Mouse (Mus musculus): ENCODE measurements around the gene Gm11397.
"Not testable (repeated sequence)": the region's sequence is repeated elsewhere in the genome, so short reads cannot be mapped to it uniquely, and the experiment has no call there.

Gm11397 gene

GRCm38 (mm10) chr13:33395461-33395860 lies at the start of gene Gm11397:
Gene Gm11397 (plus strand): TSS chr13:33395761.
- not testable (repeated sequence) for DNase-seq (ENCODE audit: low read depth)

GRCm38 (mm10) chr13:33356666-33357065 lies 38.9 kb upstream of the Gm11397 start:
- DNase-seq (ENCODE audit: low read depth): not testable (repeated sequence)

DNA sequence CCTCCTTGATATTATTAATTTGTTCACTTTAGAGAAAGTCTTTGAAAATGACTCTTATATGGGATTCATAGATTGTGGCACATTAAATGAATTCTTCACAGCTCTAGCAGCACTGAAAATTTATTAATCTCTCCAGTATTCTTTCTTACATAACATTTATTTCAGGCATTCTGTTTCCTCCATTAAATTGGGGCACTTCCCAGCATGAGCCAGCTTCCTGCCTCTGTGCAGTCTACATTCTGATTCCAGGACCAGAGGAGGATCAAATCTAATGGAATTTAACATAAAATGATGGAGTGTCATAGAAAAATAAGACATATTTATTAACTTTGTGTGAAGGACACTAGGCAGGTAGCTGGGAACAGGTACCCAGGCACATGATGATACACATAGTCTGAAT lies 37.2 kb downstream of the Gm11397 start:
- not testable (repeated sequence) for DNase-seq (ENCODE audit: low read depth)
